In genomic region chr3:51328546-51328945, GRCm38 (mm10) we compare ENCODE assay signal across 23 mouse cellular contexts. TPM values are rescaled to one million over a fixed set of nuclear protein-coding genes. Genes with fewer than 3 reads are reported as not detected.
DNase-seq lines count a peak whose midpoint lies in the region; ATAC-seq and TF ChIP-seq lines count a peak whose summit lies in the region.
"Had no signal": no experiment of that assay in that cellular context is flagged by ENCODE, and none has a peak within 500 bp of the region (broad histone marks: within the 10 kb centered on the region; RNA-seq: fewer than 3 reads in every experiment).

No protein-coding gene starts in this region.

- H3K4me3 ChIP-seq in kidney, adult 2 months (ENCODE audit: insufficient read depth, low read depth, low read length) = no peak overlapping the region
- no peak overlapping the region for H3K4me3 ChIP-seq in kidney, embryonic 15.5 days (replicated peaks)
- H3K4me3 ChIP-seq: embryonic facial prominence, embryonic 12.5 days; heart, embryonic 12.5 days; hindbrain, embryonic 13.5 days; limb, embryonic 12.5 days; liver, embryonic 12.5 days; stomach, embryonic 15.5 days had no signal

- H3K4me2 ChIP-seq in kidney, embryonic 15.5 days = no peak overlapping the region
- H3K4me2 ChIP-seq: embryonic facial prominence, embryonic 12.5 days; heart, embryonic 12.5 days; hindbrain, embryonic 13.5 days; limb, embryonic 12.5 days; liver, embryonic 12.5 days; stomach, embryonic 15.5 days had no signal

- TF ChIP-seq CTCF in kidney, adult 2 months (conservative IDR thresholded peaks at IDR 0.05; ENCODE audit: insufficient read depth, insufficient read length, low read depth, low read length) = no peak

- no peaks in the 10 kb centered on the region; the same call in 1 of the 2 replicates for H3K36me3 ChIP-seq in kidney, adult 2 months (ENCODE audit: control insufficient read depth, insufficient read depth, low read length)
- peaks cover 11% of the 10 kb centered on the region for H3K36me3 ChIP-seq in kidney, embryonic 15.5 days
- H3K36me3 ChIP-seq: embryonic facial prominence, embryonic 12.5 days; stomach, embryonic 15.5 days had no signal

- H3K9me3 ChIP-seq in kidney, embryonic 15.5 days (replicated peaks) = 0 out of 2 replicates have a peak, but pooled peaks cover 2% of the 10 kb centered on the region
- H3K9me3 ChIP-seq: embryonic facial prominence, embryonic 12.5 days; hindbrain, embryonic 13.5 days; limb, embryonic 12.5 days; stomach, embryonic 15.5 days had no signal

- no peaks in the 10 kb centered on the region for H3K27me3 ChIP-seq in kidney, adult 2 months (replicated peaks; ENCODE audit: control insufficient read depth, insufficient read depth, low read length)
- H3K27me3 ChIP-seq in kidney, embryonic 15.5 days = no peaks in the 10 kb centered on the region
- H3K27me3 ChIP-seq: embryonic facial prominence, embryonic 12.5 days; heart, embryonic 12.5 days; hindbrain, embryonic 13.5 days; limb, embryonic 12.5 days; liver, embryonic 12.5 days; stomach, embryonic 15.5 days had no signal

- WGBS in kidney, adult 2 months = 68% methylated on average over 12 of the region's 12 CpGs
- 81% methylated on average over 12 of the region's 12 CpGs for WGBS in kidney, embryonic 15.5 days

- H3K9ac ChIP-seq in kidney, embryonic 15.5 days = no peak overlapping the region
- H3K9ac ChIP-seq: embryonic facial prominence, embryonic 12.5 days; heart, embryonic 12.5 days; hindbrain, embryonic 13.5 days; limb, embryonic 12.5 days; liver, embryonic 12.5 days; liver, postnatal 0 days; stomach, embryonic 15.5 days had no signal

- ATAC-seq in kidney, embryonic 15.5 days (replicated peaks; ENCODE audit: low FRiP score) = no peak
- ATAC-seq: forebrain, embryonic 14.5 days; intestine, embryonic 16.5 days; liver, embryonic 12.5 days; liver, postnatal 0 days had no signal

- no peak for TF ChIP-seq POLR2A in kidney, adult 2 months (IDR thresholded peaks at IDR 0.05; ENCODE audit: low read depth, low read length)

- no peaks in the 10 kb centered on the region; the same call in none of the 2 replicates for H3K4me1 ChIP-seq in kidney, adult 2 months (ENCODE audit: control insufficient read depth, insufficient read depth, low read length)
- peaks cover 13% of the 10 kb centered on the region for H3K4me1 ChIP-seq in kidney, embryonic 15.5 days

- H3K27ac ChIP-seq in kidney, adult 2 months (ENCODE audit: insufficient read depth, low read depth, low read length) = no peak overlapping the region
- H3K27ac ChIP-seq in kidney, embryonic 15.5 days = no peak overlapping the region
- H3K27ac ChIP-seq: embryonic facial prominence, embryonic 12.5 days; limb, embryonic 12.5 days; liver, embryonic 12.5 days; stomach, embryonic 15.5 days had no signal

- peak; percentile 55 for DNase-seq in gastrocnemius, adult 18-20 months (ENCODE audit: low spot score)
- no peak for DNase-seq in gastrocnemius, postnatal 4 days (ENCODE audit: low spot score in 2 of 2)
- peak; percentile 55 for DNase-seq in kidney, adult 2 months
- peak; percentile 23 to 32 for DNase-seq in kidney, adult 8-10 months
- peak; percentile 35 to 57 for DNase-seq in kidney, postnatal 36 days
- no peak for DNase-seq in adrenal gland, postnatal 14 days
- DNase-seq: adrenal gland, adult 8-10 months; cerebellum, adult 11 months; cerebellum, adult 9-11 months; embryo, embryonic 11 days; heart, postnatal 4 days; liver, postnatal 0 days; midbrain, embryonic 14.5 days; right cerebral cortex, postnatal 25 days had no signal

RNA-seq across cellular contexts. Expression of gene Elf2, which starts 11.9 kb away (rescaled TPM):
- total RNA-seq in gastrocnemius, adult 18-20 months (2021) = 10 to 100 TPM; 38.5 to 43.6 TPM
- total RNA-seq in gastrocnemius, postnatal 4 days (2021) = 10 to 100 TPM; 63.4 to 77.1 TPM
- polyA plus RNA-seq in kidney, adult 2 months (2012; rRNA removed) = 23.5 and 28.1 TPM in 2 replicates
- 58.2 and 73.7 TPM in 2 replicates for polyA plus RNA-seq in kidney, embryonic 15.5 days (2015; fragmentation: Nextera tagmentation; extraction: Ambion mirVana)
- 87.8 and 88.4 TPM in 2 replicates for total RNA-seq in adrenal gland, postnatal 14 days (2021)

Comparison
In these comparisons a context has a peak if more than half of its experiments do, and no peak if none do; other contexts are left out.
1. DNase-seq: peak in gastrocnemius, adult 18-20 months (single experiment), kidney, adult 2 months (single experiment), kidney, adult 8-10 months (2 of 2) and kidney, postnatal 36 days (2 of 2); none in gastrocnemius, postnatal 4 days (0 of 2) and adrenal gland, postnatal 14 days (single experiment).